ENCODE assay signal across 20 mouse cellular contexts in genomic region chr1:86243490-86243889, GRCm38 (mm10). TPM values are rescaled to one million over a fixed set of nuclear protein-coding genes. Genes with fewer than 3 reads are reported as not detected.
"Had no signal": no experiment of that assay in that cellular context is flagged by ENCODE, and none has a peak within 500 bp of the region (broad histone marks: within the 10 kb centered on the region; RNA-seq: fewer than 3 reads in every experiment).

No protein-coding gene starts in this region.

- H3K4me2 ChIP-seq: limb, embryonic 12.5 days; lung, embryonic 15.5 days; midbrain, embryonic 12.5 days; neural tube, embryonic 13.5 days; stomach, embryonic 15.5 days had no signal

- H3K9me3 ChIP-seq: limb, embryonic 12.5 days; lung, embryonic 15.5 days; megakaryocyte, embryonic 14.5 days; midbrain, embryonic 12.5 days; neural tube, embryonic 13.5 days; stomach, embryonic 15.5 days had no signal

- H3K36me3 ChIP-seq: limb, embryonic 12.5 days; lung, embryonic 15.5 days; stomach, embryonic 15.5 days had no signal

- ATAC-seq: midbrain, embryonic 16.5 days had no signal

- H3K9ac ChIP-seq: limb, embryonic 12.5 days; lung, embryonic 15.5 days; midbrain, embryonic 12.5 days; neural tube, embryonic 13.5 days; stomach, embryonic 15.5 days had no signal

- H3K4me1 ChIP-seq: lung, embryonic 15.5 days; midbrain, embryonic 12.5 days; neural tube, embryonic 13.5 days; stomach, embryonic 15.5 days had no signal

- H3K4me3 ChIP-seq: layer of hippocampus, adult 2 months; limb, embryonic 12.5 days; lung, embryonic 15.5 days; megakaryocyte, embryonic 14.5 days; midbrain, embryonic 12.5 days; neural tube, embryonic 13.5 days; stomach, embryonic 15.5 days had no signal

- H3K27me3 ChIP-seq: limb, embryonic 12.5 days; lung, embryonic 15.5 days; megakaryocyte, embryonic 14.5 days; midbrain, embryonic 12.5 days; neural tube, embryonic 13.5 days; stomach, embryonic 15.5 days had no signal

- H3K27ac ChIP-seq: layer of hippocampus, adult 2 months; limb, embryonic 12.5 days; lung, embryonic 15.5 days; macrophage; midbrain, embryonic 12.5 days; neural tube, embryonic 13.5 days; stomach, embryonic 15.5 days had no signal

- DNase-seq: kidney, adult 11 months; kidney, adult 9 months; kidney, postnatal 10 days; kidney, postnatal 4 days; lung, postnatal 14 days; retina, postnatal 1 day; right cerebral cortex, postnatal 4 days; spleen, adult 18-20 months; thymus, adult 2 months; thymus, postnatal 25 days had no signal

RNA-seq across cellular contexts. Expression of gene B3gnt7, which starts 59.1 kb away (rescaled TPM):
- total RNA-seq: liver, adult 2 months had no signal
